Mouse (Mus musculus) hindbrain, embryonic 14.5 days (tissue): ENCODE data around the gene Ppil4. TPM values are rescaled to one million over a fixed set of nuclear protein-coding genes. Genes with fewer than 3 reads are reported as not detected.
A peak's percentile ranks its signal among the peaks of the same experiment; 100 is the strongest.

ENCODE experiments used
- ATAC-seq: fragments of 200-750 bp; cut with Nextera tagmentation; 2 replicates; pipeline ENCODE4 v1.8.0; 2017; ENCODE audit warnings: moderate number of reproducible peaks, mild to moderate bottlenecking, moderate TSS enrichment, moderate library complexity; ENCODE audit not compliant: low FRiP score
- DNase-seq: peaks from one replicate; pipeline ENCODE4 v3.0.0-alpha.2; 2015; ENCODE audit warnings: low spot score
- H3K27ac ChIP-seq: fragments of 300-500 bp; sonication (generic); 2 replicates; pipeline ENCODE4 v1.5.1; 2014; ENCODE audit warnings: mild to moderate bottlenecking, moderate library complexity
- H3K27me3 ChIP-seq: fragments of 300-500 bp; sonication (generic); 2 replicates; pipeline ENCODE4 v1.6.1; 2014; ENCODE audit warnings: mild to moderate bottlenecking, low read length, mixed read lengths; ENCODE audit not compliant: control insufficient read depth, insufficient read depth
- H3K36me3 ChIP-seq: fragments of 300-500 bp; sonication (generic); replicated peaks from 2 replicates; pipeline ENCODE4 v1.6.1; 2014; ENCODE audit not compliant: control insufficient read depth, insufficient read depth
- H3K4me1 ChIP-seq: fragments of 300-500 bp; sonication (generic); replicated peaks from 2 replicates; pipeline ENCODE4 v1.6.1; 2014; ENCODE audit warnings: antibody characterized with exemption, low read length, mixed read lengths; ENCODE audit not compliant: control insufficient read depth, insufficient read depth
- H3K4me2 ChIP-seq: fragments of 300-500 bp; sonication (generic); replicated peaks from 2 replicates; pipeline ENCODE4 v1.6.1; 2014; ENCODE audit warnings: mild to moderate bottlenecking, moderate library complexity
- H3K4me3 ChIP-seq: fragments of 300-500 bp; sonication (generic); replicated peaks from 2 replicates; pipeline ENCODE4 v1.5.1; 2014; ENCODE audit warnings: mild to moderate bottlenecking, low read length
- H3K9ac ChIP-seq: fragments of 300-500 bp; sonication (generic); 2 replicates; pipeline ENCODE4 v1.6.1; 2014
- H3K9me3 ChIP-seq: fragments of 300-500 bp; sonication (generic); 2 replicates; pipeline ENCODE4 v1.6.1; 2016; ENCODE audit warnings: low read length; ENCODE audit not compliant: control insufficient read depth
- WGBS: fragments of 180-500 bp; shearing (Covaris S2); extraction: QIAGEN DNeasy Blood & Tissue Kit; methylation state at CpG from one replicate; pipeline ENCODE4 v1.1.7; 2014; 5-methylcytosine and 5-hydroxymethylcytosine counted together
- polyA plus RNA-seq: library from polyadenylated mRNA; unstranded; fragments of >200 nt; fragmentation: Nextera tagmentation; extraction: Ambion mirVana; gene quantifications from 2 replicates; pipeline ENCODE4 v1.2.1, GENCODE M21; 2014

Ppil4 gene
- polyA plus RNA-seq, 1 experiment from 2014 or later, result 42.5 TPM

DNA sequence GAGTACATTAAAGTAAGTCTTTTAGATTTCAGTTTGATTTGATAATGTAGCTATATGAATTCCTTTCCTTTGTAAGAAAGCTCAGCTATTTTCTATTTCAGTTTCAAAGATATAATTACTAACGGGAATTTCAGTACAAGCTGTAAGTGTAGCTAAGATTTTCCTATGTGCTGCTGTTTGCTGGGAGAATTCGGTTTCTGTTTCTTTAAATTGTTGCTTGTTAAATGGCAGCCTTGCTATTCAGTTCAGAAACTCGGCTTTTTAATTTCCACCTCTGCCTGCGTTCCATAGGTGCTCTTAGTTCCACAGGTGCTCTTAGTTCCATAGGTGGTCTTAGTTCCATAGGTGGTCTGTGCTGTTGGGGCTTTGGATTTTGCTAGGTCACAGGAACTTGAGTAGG, 26.5 kb downstream of the Ppil4 start:
- Histone ChIP-seq H3K9me3 (no peaks in the 10 kb centered on the region), H3K27ac (no peak overlapping the region), H3K27me3 (no peaks in the 10 kb centered on the region), H3K4me2 (no peak overlapping the region), H3K36me3 (peaks cover 74% of the 10 kb centered on the region), H3K4me1 (no peaks in the 10 kb centered on the region), H3K4me3 (no peak overlapping the region), H3K9ac (no peak overlapping the region)
- DNase-seq (no peak), ATAC-seq (no peak)
- 96% methylated on average over 4 of the region's 4 CpGs for WGBS

- 94% methylated on average over 4 of the region's 4 CpGs for WGBS
- ATAC-seq, result no peak
- peaks cover 69% of the 10 kb centered on the region for H3K36me3 ChIP-seq
Measured at GRCm38 (mm10) chr10:7819603-7820002, 26.9 kb downstream of the Ppil4 start.

DNA sequence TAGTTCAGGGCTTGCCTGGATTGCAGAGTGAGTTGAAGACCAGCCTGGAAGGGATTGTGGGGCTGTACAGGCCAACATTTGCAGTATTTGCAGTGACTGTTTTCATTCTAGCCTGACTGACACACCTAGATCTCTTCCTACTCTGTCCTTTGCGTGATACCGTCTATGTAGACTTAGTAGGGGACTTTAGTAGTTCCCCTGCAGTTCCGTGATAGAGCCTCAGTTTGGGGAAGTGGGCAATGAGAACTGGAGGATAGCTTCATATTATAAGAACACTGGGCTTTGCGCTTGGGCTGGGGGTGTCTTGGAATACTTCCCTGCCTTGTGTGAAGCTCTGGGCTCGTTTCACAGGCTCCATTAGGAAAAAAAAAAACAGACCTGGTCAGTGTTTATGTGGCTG, 27.5 kb downstream of the Ppil4 start:
- no peak overlapping the region for H3K4me2 ChIP-seq
- H3K4me3 ChIP-seq, result no peak overlapping the region
- H3K9ac ChIP-seq, result no peak overlapping the region
- no peaks in the 10 kb centered on the region for H3K4me1 ChIP-seq
- DNase-seq, result no peak
- ATAC-seq, result no peak
- H3K9me3 ChIP-seq, result no peaks in the 10 kb centered on the region
- H3K27ac ChIP-seq, result no peak overlapping the region
- 94% methylated on average over 5 of the region's 5 CpGs for whole genome bisulfite sequencing
- H3K36me3 ChIP-seq, result peaks cover 66% of the 10 kb centered on the region
- no peaks in the 10 kb centered on the region for H3K27me3 ChIP-seq

More at GRCm38 (mm10) chr10:7819603-7820002, 26.9 kb downstream of the Ppil4 start:
- no peak overlapping the region for H3K27ac ChIP-seq
- no peaks in the 10 kb centered on the region for H3K4me1 ChIP-seq
- H3K9me3 ChIP-seq, result no peaks in the 10 kb centered on the region
- H3K4me3 ChIP-seq, result no peak overlapping the region
- no peak overlapping the region for H3K9ac ChIP-seq
- H3K27me3 ChIP-seq, result no peaks in the 10 kb centered on the region
- H3K4me2 ChIP-seq, result no peak overlapping the region
- no peak for DNase-seq

DNA sequence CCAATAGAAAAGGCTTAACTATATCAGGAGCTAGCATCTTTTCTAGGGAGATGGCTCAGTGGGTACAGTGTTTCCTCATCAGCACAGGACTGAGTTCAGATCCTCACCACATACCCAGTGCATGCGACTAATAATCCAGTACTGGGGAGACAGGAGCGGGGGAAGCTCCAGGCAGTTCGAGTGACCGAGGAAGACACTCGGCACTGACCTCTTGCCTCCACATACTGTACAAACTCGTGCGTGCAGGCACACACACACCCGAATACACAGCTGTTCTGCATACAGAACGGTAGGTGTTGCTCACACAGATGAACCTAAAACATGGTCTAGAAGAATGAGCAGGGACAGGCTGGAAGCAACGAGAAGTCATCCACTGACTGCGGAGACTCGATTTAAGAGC, 29.3 kb downstream of the Ppil4 start:
- H3K9me3 ChIP-seq, result no peaks in the 10 kb centered on the region
- no peaks in the 10 kb centered on the region for H3K4me1 ChIP-seq
- no peaks in the 10 kb centered on the region for H3K27me3 ChIP-seq
- no peak overlapping the region for H3K9ac ChIP-seq
- H3K27ac ChIP-seq, result no peak overlapping the region
- no peak overlapping the region for H3K4me2 ChIP-seq
- 97% methylated on average over 12 of the region's 12 CpGs for WGBS
- H3K36me3 ChIP-seq, result peaks cover 48% of the 10 kb centered on the region
- H3K4me3 ChIP-seq, result no peak overlapping the region
- DNase-seq (no peak), ATAC-seq (no peak)

GRCm38 (mm10) chr10:7824663-7825280, 32.1 kb downstream of the Ppil4 start:
- Histone ChIP-seq H3K27me3 (no peaks in the 10 kb centered on the region), H3K4me3 (no peak overlapping the region), H3K9me3 (no peaks in the 10 kb centered on the region), H3K4me2 (no peak overlapping the region), H3K4me1 (no peaks in the 10 kb centered on the region), H3K36me3 (peaks cover 29% of the 10 kb centered on the region), H3K27ac (no peak overlapping the region), H3K9ac (no peak overlapping the region)
- WGBS, result 90% methylated on average over 9 of the region's 9 CpGs
- ATAC-seq, result no peak
- no peak for DNase-seq

- Histone ChIP-seq H3K4me2 (no peak overlapping the region), H3K36me3 (peaks cover 29% of the 10 kb centered on the region), H3K4me3 (no peak overlapping the region), H3K9ac (no peak overlapping the region), H3K9me3 (no peaks in the 10 kb centered on the region), H3K27me3 (no peaks in the 10 kb centered on the region), H3K27ac (no peak overlapping the region), H3K4me1 (no peaks in the 10 kb centered on the region)
- DNase-seq (no peak), ATAC-seq (no peak)
- WGBS, result 93% methylated on average over 4 of the region's 4 CpGs
Measured at GRCm38 (mm10) chr10:7825281-7825665, 32.6 kb downstream of the Ppil4 start.

DNA sequence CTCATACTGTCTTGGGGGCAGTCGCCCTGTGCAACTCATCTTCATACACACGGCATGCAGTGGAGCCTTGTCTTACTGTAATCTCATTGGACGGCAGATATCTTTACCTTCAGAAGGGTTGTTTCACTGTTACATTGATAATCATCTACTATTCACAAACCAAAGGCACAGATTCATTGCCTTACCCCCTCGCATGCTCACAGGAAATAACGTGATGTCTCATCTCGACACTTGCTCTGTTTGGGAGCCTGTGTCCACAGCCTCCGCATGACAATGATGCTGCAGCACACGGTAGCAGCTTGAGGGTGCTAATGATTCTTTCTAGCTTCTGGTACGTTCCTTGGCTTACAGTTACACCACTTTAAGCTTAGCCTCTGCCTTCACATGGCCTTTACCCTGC, 33.4 kb downstream of the Ppil4 start:
- WGBS, result 94% methylated on average over 9 of the region's 9 CpGs
- ATAC-seq, result no peak

DNA sequence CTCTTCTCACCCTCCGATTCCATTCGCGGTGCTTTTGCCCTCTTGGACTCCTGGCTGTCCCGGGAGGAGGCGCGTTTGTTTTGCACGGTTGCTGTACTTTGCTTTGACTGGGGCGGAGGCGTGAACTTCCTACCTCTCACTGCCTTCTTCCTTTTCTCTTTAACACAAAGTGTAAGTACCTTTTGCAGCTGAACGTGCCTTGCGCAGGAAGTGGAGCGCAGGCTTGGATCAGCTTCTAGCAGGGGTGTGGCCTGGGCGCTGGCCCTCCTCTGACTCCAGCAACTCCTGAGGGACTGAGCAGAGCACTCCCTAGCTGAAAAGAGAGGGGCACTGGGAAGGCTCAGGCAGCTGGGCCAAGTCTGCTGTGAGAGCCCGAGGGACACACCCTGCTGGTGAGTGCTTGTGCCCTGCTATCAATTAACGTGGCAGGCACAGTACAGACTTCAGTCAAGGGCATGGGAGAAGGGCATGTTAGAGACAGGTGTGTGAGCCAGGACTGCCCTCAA, 39.5 kb downstream of the Ppil4 start, which contains the start of gene Zc3h12d:
TSS of gene Zc3h12d (plus strand) at position 300 of the 506 bp plus-strand sequence.
- DNase-seq, result no peak
- Histone ChIP-seq H3K4me3 (no peak within 1 kb of the TSS), H3K27me3 (no peaks in the 10 kb centered on the region)

More for the DNA sequence above, 33.4 kb downstream of the Ppil4 start:
- no peak overlapping the region for H3K27ac ChIP-seq
- H3K9me3 ChIP-seq, result no peaks in the 10 kb centered on the region
- H3K4me2 ChIP-seq, result no peak overlapping the region
- DNase-seq, result no peak
- peaks cover 20% of the 10 kb centered on the region for H3K36me3 ChIP-seq
- H3K4me3 ChIP-seq, result no peak overlapping the region
- no peak overlapping the region for H3K9ac ChIP-seq
- no peaks in the 10 kb centered on the region for H3K4me1 ChIP-seq
- H3K27me3 ChIP-seq, result no peaks in the 10 kb centered on the region

DNA sequence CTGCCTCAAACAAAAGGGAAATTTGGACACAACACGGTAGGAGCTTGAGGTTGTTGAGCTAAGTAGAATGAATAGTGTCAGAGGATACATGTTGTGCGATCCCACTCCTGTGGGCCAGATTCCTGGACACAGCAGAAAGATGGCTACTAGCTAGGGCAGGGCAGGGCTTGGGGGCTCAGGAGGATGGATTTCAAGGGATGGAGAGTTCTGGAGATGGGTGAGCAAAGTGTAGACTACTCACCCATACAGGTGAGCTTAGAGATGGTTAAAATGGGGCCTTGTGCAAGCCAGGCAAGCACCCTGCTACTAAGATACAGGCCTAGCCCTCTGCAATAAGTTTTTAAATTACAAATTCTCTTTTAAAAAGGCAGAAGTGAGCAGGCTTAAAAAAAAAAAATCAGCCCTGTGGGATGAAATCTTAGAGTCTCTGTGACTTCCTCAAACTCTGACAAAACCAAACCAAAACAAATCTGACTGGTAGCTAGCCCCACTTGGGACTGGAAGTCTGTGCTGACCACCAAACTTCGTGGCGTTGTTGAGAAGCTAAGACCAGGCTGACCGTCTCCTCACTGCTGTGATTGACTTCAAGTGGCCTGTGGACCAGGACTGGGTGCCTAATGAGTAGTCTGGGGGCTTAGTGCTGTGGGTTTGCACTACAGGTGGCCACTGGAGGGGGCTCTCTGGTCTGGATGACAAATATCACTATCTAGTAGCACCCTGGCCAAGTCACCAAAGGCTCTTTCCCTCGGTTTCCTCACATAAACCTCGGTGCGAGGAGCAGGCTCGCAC, 40.9 kb downstream of the Ppil4 start:
- DNase-seq (no peak), ATAC-seq (no peak)
- Histone ChIP-seq H3K9ac (no peak overlapping the region), H3K4me2 (no peak overlapping the region), H3K9me3 (no peaks in the 10 kb centered on the region), H3K27me3 (no peaks in the 10 kb centered on the region), H3K4me3 (no peak overlapping the region), H3K27ac (no peak overlapping the region), H3K36me3 (no peaks in the 10 kb centered on the region), H3K4me1 (no peaks in the 10 kb centered on the region; the same call in 1 of the 2 replicates)
- WGBS, result 86% methylated on average over 9 of the region's 9 CpGs

More for the DNA sequence above, 39.5 kb downstream of the Ppil4 start, which contains the start of gene Zc3h12d:
- 4% methylated on average over 15 of the region's 15 CpGs for WGBS
- H3K36me3 ChIP-seq, result no peaks in the 10 kb centered on the region
- no peaks in the 10 kb centered on the region for H3K9me3 ChIP-seq
- no peaks in the 10 kb centered on the region; the same call in 1 of the 2 replicates for H3K4me1 ChIP-seq
- H3K9ac ChIP-seq, result no peak within 1 kb of the TSS
- no peak within 1 kb of the TSS for H3K27ac ChIP-seq
- H3K4me2 ChIP-seq, result peak within 1 kb of the TSS; percentile 28
- 0 out of 2 replicates have a peak, but pooled peaks have one; percentile 38 for ATAC-seq
